Mouse (Mus musculus) heart, postnatal 4 days (tissue): ENCODE measurements around the gene Matk. TPM values are rescaled to one million over a fixed set of nuclear protein-coding genes. Genes with fewer than 3 reads are reported as not detected.
"Not testable (repeated sequence)": the region's sequence is repeated elsewhere in the genome, so short reads cannot be mapped to it uniquely, and the experiment has no call there.

Source experiments
- DNase-seq: peaks from one replicate; pipeline ENCODE4 v3.0.0; 2021
- total RNA-seq, 2 experiments: library from RNA; stranded (reverse); gene quantifications; 2 replicates each; pipeline ENCODE4 v1.2.3; 2021

Matk gene
- total RNA-seq = under 1 TPM; 0.21 to 0.56 TPM

DNA sequence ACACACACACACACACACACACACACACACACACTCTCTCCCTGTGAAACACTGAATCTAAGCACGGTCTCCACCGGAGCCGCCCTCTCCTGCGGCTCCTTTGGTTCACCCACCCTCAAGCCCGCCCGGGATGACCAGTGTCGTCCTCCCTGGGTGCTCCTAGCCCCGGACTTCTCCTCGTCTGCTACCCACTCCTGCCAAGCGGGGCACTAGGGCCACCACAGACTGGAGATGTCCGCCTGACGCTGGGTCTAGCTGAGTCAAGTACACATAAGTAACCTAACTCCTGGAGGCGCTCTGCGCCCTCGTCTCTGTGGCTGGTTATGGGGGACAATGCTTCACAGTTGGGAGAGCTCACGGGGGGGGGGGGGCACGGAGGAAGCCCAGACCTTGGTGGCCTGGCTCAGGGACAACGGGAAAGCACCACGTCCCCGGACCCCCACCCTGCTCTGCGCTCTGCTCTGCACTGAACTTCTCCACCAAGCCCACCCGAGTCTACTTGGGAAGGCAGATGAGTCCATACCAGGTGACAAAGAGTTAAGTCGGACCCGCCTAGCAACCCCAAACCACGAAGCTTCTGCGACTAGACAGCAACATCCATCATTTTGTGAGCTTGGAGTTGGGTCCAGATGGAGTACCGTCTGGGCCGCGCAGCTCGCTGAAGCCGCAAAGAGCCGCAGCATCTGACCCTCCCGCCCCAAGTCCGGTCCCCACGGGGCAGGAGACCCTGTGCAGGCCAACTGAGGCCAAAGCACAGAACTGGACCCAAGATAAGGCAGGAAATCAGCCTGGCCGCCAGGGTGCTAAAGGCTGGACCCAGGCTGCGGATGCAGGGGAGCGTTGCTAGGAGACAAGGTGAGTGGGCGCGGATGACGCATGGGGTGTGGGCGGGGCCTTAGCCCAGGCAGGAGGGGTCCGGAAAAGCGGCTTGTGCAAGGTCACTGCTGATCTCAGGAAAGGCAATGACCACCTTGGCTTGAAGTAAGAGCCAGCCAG is at the start of gene Matk:
TSS of gene Matk (plus strand) at position 512 of the 996 bp plus-strand sequence.
- peak; percentile 62 for DNase-seq

DNA sequence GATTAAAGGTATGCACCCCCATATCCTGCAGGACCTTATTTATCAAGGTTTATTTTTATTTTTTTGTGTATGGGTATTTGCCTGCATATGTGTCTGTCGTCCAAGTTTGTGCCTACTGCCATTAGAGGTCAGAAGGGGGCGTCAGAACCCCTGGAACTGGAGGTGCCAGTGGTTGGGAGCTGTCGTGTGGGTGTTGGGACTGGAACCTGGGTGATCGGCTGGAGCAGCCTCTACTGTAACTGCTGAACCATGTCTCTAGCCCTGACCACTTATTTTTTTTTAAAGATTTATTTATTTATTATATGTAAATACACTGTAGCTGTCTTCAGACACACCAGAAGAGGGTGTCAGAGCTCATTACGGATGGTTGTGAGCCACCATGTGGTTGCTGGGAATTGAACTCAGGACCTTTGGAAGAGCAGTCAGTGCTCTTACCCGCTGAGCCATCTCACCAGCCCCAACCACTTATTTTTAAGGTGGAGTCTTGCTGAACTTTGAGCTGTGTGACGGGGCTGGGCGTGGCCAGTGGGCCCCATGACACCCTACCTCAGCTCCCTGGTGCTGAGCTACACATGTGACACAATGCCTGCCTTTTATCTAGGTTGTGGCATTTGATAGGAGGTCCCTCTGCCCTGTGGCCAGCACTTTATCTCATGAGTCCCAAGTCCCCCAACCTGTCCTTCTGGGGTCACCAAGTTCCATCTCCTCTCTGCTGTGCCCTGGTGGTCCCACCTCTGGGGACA is 49.6 kb upstream of the Matk start:
- no peak for DNase-seq

GRCm38 (mm10) chr10:81204137-81204536 is 48.6 kb upstream of the Matk start:
- DNase-seq = no peak

DNA sequence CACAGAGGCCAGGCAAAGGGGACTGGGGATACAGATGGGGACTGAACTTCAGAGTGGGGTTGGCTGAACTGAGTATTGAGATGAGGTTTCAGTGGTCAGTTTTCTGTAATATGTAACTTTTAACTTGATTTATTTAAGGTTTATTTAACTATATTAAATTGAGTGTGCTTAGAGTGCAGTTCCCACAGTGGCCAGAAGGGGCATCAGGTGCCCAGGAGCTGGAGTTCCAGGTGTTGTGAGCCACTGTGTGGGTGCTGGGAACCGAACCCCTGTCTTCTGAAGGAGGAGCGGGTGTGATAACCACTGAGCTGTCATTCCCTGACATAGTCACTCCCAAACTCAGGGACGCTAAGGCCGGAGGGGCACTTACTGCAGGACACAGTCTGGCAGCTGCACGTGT is 42.6 kb upstream of the Matk start:
- DNase-seq = peak; percentile 42

- no peak for DNase-seq
Observed at GRCm38 (mm10) chr10:81216260-81216659, 36.5 kb upstream of the Matk start.

DNA sequence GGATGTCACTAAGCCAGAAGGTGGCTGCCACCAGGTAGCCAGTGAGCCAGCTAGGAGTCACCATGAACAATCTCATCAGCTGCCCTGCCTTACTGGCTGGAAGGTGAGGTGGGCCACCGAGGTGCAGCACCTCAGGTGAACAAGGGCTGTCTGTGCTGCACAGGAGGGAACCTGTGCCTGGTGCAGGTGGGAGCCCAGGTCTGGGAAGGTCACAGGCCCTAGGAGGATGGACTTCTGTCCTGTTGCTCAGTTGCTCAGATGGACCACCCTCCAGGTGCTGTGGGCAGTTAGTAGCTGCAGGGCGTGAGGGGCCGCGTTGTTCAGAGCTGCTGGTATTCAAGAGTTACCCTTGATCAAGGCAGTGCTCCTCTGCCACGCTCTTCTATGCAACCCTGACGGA is 35.9 kb upstream of the Matk start:
- no peak for DNase-seq

DNA sequence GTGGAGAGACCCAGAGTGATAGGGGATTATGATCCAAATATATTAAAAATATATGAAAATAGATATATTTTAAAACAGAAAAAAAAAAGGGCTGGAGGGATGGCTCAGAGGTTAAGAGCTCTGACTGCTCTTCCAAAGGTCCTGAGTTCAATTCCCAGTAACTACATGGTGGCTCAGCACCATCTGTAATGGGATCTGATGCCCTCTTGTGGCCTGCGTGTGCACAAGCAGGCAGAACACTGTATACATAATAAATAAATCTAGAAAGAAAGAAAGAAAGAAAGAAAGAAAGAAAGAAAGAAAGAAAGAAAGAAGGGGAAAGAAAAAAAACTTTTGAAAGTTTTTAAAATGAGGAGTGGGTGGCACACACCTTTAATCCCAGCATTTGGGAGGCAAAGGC is 35.5 kb upstream of the Matk start:
- peak; percentile 47 for DNase-seq

DNA sequence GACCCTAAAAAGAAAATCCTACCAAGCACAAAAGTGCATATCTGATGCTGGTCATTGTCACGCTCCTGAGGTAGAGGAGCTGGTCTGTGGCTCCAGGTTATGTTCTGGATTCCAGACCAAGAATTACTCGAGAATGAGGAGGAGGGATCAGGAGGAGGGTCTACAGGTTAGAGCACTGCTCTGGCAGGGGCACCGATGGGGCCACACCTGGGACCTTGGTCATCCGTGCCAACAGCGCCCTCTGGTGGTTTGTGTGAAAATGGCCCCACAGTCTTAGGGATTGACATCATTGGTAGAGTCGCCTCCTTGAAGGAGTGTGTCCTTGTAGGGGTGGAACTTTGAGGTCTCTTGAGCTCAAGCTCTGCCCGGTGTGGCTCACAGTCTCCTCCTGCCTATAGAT is 34.8 kb upstream of the Matk start:
- peak; percentile 81 for DNase-seq

DNA sequence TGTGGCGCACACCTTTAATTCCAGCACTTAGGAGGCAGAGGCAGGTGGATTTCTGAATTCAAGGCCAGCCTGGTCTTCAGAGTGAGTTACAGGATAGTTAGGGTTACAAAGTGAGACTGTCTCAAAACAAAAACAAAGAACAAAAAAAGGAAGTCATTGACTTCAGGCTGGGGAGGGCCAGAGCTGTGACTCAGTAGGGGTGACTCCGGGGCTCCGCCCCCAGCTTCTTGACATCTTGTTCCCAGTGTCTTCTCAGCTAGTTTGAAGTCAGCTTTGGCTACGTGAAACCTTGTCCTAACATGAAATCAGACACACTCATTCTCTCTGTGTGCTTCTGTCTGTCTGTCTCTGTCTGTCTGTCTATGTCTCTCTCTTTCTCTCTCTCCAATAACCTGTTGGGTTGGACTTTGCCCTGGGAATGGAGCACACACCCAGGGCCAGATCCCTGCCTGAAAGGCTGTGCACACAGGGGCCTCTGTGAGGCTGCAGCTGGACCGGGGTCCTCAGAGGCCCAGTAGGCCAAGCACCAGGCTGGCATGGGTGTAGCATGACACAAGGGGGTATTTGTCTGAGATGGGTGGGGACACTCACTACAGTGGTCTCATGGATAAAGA is 31.2 kb upstream of the Matk start:
- DNase-seq = no peak

DNA sequence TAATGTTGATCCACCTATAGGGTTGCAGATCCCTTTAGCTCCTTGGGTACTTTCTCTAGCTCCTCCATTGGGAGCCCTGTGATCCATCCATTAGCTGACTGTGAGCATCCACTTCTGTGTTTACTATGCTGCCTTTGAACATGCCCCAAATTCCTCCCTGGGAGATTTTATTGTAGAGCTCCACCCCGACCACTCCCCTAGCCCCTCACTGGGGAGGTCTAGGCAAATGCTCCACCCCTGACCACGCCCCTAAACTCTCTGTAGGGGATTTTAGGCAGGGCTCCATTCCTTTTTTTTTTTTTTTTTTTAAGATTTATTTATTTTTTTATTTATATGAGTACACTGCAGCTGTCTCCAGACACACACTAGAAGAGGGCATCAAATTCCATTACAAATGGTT is 29.0 kb upstream of the Matk start:
- DNase-seq = not testable (repeated sequence)

- no peak for DNase-seq
Observed at GRCm38 (mm10) chr10:81229735-81230437, 22.8 kb upstream of the Matk start.

- no peak for DNase-seq
Observed at GRCm38 (mm10) chr10:81230438-81231332, 22.1 kb upstream of the Matk start, which contains the start of gene Atcay. Atcay (minus strand) TSS chr10:81230833.

DNA sequence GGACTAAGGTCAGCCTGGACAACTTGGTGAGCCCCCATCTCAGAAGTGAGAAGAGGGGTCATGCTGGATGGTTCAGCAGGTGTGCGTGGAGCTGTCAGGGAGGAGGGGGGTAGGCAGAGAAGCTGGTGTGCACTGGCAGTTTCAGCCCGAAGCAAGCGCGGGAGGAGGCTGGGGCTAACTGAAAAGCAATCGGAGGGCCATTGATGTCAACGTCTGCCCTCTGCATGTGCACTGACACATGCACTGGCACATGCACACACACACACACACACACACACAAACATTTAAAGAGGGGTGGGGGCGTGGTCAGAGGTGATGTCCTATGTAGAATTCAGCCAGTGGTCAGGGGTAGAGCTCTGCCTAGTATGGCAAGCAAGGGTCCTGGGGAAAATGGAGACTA is 21.3 kb upstream of the Matk start:
- no peak for DNase-seq

GRCm38 (mm10) chr10:81232580-81233225 is 20.0 kb upstream of the Matk start, which contains the start of gene Zfr2:
Zfr2 (plus strand) TSS chr10:81233155.
- DNase-seq = peak; percentile 92

DNA sequence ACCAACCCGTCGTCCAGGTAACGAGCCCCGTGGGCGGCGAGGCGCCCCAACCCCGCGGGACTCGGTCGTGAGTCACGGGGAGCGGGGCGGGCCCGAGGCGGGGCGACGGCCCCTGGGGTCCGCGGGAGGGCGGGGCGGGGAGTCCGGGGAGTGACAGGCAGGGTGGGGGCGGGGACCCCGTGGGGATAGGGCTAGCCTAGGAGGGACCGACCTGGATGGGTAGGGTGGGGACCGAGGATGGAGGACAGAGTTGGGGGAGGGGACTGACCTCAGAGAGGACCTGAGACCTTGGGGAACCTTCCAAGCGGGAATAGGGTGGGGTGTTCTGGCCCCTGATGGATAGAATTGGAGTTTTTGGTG is 19.5 kb upstream of the Matk start:
- no peak for DNase-seq

DNA sequence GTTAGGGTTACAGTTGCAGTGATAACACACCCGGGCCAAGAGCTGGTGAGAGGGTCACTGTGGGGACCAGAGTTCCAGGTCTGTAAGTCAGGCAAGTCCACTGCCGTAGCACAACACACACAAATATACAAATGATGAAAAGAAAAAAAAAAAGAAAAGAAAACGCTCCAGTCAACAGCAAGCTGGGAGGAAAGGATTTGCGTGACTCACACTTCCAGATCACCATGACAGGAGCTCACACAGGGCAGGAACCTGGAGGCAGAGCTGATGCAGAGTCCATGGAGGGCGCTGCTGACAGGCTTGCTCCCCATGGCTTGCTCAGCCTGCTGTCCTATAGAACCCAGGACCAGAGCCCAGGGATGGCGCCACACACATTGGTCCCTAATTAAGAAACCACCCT is 18.5 kb upstream of the Matk start:
- no peak for DNase-seq

GRCm38 (mm10) chr10:81236471-81237268 is 16.1 kb upstream of the Matk start:
- DNase-seq = no peak

- DNase-seq = no peak
Observed at GRCm38 (mm10) chr10:81238618-81239017, 14.1 kb upstream of the Matk start.

DNA sequence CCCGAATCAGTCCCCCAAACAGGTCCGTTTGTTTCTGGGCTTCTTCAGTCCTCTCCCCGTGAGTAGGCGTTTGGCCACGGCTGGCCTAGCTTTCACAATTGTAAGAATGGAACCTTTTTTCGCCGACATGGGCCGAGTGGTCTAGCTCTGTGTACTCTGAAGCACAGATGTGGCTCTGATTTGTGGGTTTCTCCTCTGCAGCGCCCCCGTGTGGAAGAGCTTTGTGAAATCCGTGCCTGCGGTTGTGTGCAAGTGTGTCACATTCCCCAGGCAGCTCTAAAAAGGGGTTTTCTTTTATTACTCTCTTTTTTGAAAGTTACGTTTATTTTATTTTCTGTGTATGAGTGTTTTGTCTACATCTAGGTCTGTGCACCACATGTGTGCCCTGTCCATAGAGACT is 11.9 kb upstream of the Matk start:
- peak; percentile 68 for DNase-seq

DNA sequence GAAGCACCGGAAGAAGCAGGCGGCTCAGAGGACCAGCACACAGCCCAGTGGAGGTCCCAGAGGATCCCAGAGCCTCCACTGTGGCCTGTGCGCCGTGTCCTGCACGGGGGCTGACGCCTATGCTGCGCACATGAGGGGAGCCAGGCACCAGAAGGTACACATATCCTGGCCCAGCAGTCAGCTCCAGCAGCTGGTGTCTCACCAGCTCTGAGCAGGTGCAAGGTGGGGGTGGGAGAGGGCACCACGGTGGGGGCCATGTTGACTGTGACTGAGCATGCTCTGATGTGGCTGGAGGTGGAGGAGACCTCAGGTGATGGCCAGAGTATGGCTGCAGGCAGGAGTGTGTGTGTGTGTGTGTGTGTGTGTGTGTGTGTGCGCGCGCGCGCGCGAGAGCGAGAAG is 10.7 kb upstream of the Matk start:
- DNase-seq = no peak
